Mouse (Mus musculus): ENCODE measurements around the gene Wasf2. TPM values are rescaled to one million over a fixed set of nuclear protein-coding genes. Genes with fewer than 3 reads are reported as not detected.

Wasf2 gene
- total RNA-seq (2017): 66.9 to 107 TPM (median 85.9 TPM) in 3 replicates

DNA sequence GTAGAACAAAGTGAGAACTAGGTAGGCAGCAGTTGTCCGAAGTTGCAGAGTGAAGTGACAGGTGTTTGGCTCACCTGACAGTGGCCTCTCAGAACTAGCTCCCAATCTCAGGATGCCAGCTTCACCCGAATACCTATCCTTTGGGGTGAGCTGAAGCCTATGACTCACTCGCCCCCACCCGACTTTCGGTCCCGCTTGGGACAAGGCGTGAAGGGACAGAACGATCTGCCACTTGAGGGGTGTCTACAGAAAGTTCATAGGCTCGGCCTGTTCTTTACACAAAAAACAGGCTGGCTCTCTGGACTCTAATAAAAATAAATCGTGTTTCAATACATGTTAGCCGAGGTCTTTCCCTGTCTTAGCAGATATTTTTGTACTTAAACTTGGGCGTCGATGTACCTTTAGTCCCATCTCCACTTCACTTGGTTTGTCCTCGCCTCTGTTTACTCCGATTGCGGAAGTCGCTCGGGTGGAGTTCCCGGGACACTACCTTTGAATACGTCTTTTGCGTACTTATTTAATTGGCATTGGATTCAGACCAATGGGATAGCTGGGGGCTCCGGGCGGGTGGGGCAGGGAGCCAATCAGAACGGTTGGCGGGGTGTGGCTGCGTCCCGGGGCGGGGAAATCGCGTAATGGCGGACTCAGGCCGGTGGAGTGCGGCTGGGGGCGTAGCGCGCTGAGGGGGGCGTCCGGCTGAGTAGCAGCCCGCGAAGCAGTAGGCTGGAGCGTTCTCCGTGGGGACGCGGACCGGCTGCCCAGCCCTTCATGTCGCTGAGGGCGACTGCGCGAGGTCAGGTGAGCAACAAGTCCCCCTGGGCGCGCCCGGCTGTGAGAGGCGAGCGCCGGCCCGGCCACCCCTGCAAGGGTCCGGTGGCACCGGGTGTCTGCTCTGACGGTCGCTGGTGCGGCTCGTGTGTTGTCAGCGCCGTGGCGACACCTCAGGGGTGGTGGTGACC lies at the start of gene Wasf2:
TSS of gene Wasf2 (plus strand) at position 575 of the 959 bp plus-strand sequence.
- ATAC-seq (replicated peaks; ENCODE audit: insufficient number of reproducible peaks, low FRiP score, low TSS enrichment, poor library complexity, severe bottlenecking): peak; percentile 83

DNA sequence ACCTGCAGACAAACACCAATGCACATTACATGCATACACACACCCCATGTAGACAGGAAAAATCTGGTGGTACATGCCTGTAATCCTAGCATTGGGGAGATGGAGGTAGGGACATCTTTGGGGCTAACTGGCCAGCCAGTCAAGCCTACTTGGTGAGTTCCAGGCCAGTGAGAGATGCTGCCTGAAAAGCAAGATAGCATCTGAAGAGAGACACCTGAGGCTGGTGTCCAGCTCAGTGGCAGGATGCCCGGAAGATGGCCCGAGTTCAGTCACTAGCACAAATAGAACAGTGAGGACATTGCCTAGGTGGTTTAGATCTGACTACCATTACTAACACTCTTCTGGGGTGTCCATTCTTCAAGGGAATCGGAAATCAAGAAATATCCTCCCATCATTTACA lies 49.4 kb upstream of the Wasf2 start:
- ATAC-seq (replicated peaks; ENCODE audit: insufficient number of reproducible peaks, low FRiP score, low TSS enrichment, poor library complexity, severe bottlenecking): no peak

DNA sequence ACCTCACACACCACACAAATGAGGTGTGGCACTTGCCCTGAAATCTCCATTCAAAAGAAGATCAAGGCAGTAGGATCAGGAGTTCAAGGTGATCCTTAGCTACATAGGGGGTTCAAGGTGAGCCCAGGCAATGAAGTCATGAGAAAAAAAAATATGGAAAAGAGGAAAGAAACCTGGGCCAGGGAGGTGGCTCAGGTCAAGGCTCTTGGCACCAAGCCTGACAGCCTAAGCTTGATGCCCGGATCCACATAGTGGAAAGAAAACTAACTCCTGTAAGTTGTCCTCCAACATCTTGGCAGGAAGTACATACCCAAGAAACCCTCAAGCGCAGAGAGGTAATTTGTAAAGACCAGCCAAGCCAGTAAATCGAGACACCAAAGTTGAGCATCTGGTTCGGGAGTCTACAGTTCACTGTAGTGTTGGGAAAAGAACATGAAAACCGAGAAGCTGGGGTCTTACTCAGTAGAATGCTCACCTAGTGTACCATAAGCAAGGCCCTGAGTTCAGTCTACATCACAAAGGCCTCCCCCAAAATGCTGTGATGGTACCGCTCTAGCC lies 48.0 kb upstream of the Wasf2 start:
- ATAC-seq (replicated peaks; ENCODE audit: insufficient number of reproducible peaks, low FRiP score, low TSS enrichment, poor library complexity, severe bottlenecking): no peak

DNA sequence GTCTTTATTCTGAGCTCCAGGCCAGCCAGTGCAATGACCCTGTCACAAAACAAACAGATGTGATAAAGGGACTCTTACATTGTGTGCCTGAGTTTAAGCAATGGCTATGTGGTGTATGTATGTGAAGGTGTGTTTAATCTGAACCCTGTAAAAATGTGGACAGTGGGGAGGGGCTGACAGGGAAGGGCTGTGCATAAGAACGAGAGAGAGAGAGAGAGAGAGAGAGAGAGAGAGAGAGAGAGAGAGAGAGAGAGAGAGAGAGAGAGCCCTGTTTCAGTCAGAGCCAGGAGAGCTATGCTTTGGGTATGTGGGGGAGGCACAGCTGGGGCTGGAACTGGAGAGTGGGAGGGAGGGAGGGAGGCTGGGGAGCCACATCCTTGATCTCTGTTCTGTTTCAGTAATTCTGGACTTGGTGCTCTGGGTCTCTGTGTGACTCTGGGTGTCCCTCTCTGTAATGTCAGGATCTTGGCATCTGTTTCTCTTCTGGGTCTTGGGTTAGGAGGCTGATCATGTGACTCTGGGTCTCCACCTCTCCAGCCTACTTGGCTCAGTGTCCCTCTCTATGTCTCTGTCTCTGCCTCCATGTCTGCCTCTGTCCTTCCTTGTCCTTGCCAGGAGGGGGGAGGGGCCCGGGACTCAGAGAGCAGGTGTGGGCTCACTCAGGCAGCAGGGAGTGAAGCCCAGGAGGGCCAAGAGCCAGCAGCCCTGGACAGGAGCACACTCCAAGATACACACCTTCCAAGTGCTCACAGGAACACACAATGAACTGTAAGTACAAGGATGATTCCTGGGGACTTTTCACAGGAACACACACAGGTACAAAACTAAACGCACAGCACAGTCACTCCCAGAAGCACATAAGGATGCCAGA lies 46.1 kb upstream of the Wasf2 start:
- ATAC-seq (replicated peaks; ENCODE audit: insufficient number of reproducible peaks, low FRiP score, low TSS enrichment, poor library complexity, severe bottlenecking): no peak

DNA sequence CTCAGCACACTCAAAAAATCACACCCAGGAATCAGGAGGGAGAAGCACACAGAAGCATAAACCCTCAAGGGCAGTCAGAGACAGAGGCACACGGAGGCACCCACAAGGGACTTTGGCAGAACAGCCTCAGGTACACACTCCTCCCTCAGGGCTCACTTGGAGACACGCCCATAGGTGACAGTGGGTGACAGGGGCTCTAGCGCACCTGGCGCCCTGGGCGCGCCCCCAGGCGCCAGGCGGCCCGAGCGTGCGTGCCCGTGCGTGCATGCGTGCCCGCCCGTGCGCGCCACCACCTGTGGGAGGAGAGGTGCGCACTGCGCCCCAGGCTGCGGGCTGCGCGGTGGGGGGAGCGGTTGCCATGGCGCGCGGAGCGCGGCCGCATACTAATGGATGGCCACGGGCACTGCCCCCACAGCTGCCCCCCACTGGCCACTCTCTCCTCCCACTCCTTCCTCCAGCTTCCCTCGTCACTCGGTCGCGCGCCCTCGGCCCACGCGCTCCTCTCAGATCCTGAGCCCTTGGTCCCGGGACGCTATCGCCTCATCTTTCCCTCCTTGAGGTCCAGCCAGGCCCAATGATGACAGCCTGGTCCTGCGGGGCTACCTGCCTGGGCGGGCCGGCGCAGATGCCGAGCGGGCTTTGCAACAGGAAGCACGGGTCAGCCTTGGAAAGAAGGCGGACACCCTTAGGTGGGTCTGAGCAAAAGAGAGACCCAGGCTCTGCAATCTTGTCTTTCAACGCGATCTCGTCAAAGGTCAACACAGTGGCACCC lies 45.1 kb upstream of the Wasf2 start:
- no peak for ATAC-seq (replicated peaks; ENCODE audit: insufficient number of reproducible peaks, low FRiP score, low TSS enrichment, poor library complexity, severe bottlenecking)

DNA sequence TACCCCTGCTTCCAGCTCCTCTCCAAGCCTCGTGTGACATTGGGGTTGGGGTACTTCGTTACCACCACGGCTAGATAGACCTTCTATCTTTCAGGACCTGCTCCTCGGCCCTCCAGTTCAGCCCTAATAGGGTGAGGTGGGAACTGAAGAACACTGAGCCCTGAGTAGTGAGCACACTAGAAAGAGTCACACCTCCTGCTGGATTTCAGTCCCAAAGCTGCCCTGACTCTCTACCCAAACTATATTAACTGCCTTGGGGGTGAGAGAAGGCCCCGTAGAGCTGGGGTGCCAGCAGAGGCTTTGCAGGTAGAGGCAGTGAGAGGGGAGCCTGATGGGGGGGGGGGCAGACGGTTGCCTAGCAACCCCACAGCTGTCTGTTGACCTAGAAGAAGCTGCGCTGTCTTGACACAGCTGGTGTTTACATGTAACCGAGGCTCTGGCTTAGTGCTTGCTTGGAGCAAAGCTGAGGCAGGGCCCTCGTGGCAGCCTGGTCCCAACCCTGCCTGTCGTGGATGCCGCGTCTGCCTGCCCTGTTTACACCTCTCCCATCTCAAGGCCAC lies 44.4 kb upstream of the Wasf2 start:
- no peak for ATAC-seq (replicated peaks; ENCODE audit: insufficient number of reproducible peaks, low FRiP score, low TSS enrichment, poor library complexity, severe bottlenecking)

DNA sequence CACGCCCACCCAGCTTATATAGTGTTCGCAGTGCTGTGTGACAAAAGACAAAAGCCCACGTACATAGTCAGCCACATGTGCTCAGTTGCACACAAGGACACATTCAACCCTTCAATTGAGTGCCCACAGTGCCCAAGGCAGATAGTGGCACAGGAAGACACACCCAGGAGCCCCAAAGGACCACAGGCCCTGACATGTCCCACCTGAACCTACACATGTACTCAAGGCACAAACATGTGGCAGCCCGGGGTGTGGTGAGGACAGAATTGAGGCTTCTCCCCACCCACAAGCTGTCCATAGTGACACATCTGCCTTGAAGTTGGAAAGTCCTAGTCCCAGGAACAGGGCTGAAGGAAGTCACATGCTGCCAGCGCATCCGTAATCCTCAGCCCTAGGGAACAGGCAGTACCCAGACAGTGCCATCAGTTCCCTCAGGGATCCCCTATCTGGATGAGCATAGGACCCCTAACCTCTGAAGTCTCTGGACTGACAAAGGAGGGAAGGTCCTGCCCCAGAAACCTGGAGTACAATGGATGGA lies 43.1 kb upstream of the Wasf2 start:
- no peak for ATAC-seq (replicated peaks; ENCODE audit: insufficient number of reproducible peaks, low FRiP score, low TSS enrichment, poor library complexity, severe bottlenecking)

DNA sequence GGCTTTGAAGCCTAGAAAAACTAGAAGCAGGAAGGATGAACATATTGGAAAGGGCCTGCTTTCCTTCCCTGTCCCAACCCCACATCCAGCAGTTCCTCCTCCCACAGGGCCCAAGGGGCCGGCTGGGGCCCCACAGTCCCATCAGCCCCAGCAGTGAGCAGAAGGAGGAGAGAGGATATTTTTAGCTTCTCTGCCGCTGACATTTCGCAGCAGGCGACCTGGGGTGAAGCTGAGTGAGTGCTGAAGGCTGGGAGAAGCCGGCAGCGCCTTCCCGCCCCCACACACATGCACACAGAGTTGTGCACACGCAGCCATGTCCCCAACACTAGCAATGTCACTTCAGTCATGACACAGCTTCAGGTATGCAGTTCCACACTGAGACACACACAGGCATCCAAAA lies 42.5 kb upstream of the Wasf2 start:
- no peak for ATAC-seq (replicated peaks; ENCODE audit: insufficient number of reproducible peaks, low FRiP score, low TSS enrichment, poor library complexity, severe bottlenecking)

DNA sequence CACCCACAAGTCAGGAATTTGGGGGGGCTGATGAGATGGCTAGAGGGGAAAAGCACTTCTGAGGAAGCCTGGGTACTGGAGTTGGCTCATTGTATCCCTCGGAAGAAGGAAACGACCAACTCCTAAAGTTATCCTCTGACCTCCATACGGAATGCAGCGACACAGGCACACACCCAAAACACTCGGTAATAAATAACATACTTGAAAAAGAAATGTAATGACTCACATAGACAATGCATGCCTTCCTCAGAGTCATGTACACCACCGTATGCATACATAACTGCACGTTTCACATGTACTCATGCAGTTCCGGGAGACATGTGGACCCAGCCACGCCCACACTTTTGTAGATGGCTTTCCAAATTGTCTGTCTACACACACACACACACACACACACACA lies 41.0 kb upstream of the Wasf2 start:
- no peak for ATAC-seq (replicated peaks; ENCODE audit: insufficient number of reproducible peaks, low FRiP score, low TSS enrichment, poor library complexity, severe bottlenecking)

DNA sequence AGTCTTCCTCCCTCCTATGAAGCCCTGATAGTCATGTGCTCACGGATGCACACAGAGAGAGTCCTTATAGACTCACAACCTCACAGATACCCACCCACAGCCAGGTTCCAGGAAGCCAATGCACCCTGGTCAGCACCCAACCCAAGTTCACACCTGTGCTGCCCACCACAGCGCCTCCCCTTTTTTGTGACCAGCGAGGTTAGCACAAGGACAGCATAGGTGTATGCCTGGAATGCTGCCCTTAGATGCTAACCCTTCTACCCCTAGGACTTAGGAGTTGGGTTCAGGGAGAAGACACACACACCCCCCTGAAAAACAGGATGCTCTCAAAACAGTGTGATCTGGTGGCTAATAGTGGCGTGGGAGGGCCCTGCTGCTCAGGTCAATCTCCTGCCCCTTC lies 40.5 kb upstream of the Wasf2 start:
- no peak for ATAC-seq (replicated peaks; ENCODE audit: insufficient number of reproducible peaks, low FRiP score, low TSS enrichment, poor library complexity, severe bottlenecking)

DNA sequence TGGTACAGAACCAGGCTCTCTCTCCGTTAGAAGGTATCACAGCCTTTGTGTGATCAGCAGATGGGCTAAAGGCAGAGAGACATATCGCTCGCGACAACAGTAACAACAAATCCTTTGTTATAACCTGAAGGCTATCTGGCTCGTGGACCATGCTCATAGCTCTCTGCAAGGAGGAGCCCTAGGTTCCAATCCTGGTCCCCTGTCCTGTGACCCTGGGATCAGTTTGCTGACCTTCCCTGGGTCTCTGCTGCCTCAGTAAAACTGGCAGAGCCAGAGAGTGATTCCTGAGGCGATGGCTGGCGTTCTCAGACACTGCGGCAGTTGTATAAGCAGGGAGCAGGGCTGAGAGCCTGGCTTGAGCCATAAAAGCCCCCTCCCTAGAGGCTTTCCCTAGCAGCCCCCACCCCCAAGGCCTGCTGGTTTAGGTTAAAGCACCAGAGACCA lies 40.0 kb upstream of the Wasf2 start:
- ATAC-seq (replicated peaks; ENCODE audit: insufficient number of reproducible peaks, low FRiP score, low TSS enrichment, poor library complexity, severe bottlenecking): no peak

DNA sequence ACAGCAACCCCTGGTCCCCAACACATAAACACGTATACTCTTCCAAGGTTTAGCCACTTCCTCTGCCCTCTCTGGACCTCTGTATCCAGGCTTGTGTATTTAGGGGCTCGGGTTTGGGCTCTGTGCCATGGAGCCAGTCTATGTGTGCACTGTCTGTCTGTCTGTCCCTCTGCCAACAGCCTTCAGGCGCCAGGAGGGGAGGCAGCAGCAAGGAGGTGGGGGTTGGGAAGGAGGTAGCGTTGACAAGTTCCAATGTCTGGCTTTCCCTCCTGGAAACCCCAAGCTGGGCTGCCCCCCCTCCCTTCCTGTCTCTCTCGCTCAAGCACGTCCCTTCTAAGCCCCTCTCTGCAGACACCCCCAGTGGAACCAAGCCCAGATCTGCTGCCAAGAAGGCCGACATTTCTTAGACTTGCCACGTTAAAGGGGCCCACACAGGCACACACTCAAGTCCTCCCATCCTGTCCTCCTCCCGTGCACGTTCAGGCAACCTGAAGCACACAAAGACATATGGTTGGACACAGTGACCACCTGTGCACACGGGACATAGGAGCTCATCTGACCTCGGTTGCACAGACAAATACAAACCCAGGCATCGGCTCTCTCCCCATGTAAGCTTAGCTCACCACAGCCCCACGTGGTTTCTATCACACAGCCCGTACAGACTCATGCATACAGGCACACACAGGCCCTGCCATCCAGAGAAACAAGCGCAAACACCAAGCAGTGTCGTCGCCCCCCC lies 39.4 kb upstream of the Wasf2 start:
- no peak for ATAC-seq (replicated peaks; ENCODE audit: insufficient number of reproducible peaks, low FRiP score, low TSS enrichment, poor library complexity, severe bottlenecking)

DNA sequence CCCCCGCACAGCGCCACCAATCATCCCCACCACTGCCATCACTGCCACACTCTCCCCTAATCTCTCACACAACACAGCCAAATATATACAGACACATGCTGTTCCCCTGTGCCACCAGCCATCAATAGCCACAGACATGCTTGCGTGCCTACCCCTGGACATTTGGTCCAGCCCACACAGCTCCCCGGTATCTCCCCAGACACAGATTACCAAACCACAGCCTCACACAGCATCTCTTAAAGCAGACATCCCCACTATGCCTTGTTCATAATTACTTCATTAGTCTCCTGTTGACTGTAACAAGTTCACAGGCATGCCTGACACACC lies 38.9 kb upstream of the Wasf2 start:
- ATAC-seq (replicated peaks; ENCODE audit: insufficient number of reproducible peaks, low FRiP score, low TSS enrichment, poor library complexity, severe bottlenecking): no peak

DNA sequence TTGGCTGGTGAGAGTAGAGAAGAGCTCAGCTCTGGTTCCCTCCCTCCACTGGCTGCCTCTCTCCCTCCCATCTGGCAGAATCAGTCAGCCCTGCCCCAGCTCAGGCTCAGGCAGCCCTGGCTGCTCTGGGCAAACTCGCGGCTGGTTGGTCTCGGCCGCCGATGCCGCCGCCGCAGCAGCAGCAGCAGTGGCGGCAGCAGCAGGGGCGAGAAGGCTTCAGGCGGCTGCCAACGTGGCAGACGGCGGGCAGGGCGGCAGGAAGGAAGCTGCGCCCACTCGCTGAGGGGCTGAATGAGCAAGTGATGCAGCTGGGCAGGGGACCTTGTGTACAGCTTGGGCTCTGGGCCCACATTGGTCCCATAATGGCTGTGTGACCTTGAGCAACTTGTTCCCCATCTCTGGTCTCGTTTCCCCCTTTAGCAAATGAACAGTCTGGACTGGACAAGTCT lies 37.8 kb upstream of the Wasf2 start:
- ATAC-seq (replicated peaks; ENCODE audit: insufficient number of reproducible peaks, low FRiP score, low TSS enrichment, poor library complexity, severe bottlenecking): peak; percentile 48

DNA sequence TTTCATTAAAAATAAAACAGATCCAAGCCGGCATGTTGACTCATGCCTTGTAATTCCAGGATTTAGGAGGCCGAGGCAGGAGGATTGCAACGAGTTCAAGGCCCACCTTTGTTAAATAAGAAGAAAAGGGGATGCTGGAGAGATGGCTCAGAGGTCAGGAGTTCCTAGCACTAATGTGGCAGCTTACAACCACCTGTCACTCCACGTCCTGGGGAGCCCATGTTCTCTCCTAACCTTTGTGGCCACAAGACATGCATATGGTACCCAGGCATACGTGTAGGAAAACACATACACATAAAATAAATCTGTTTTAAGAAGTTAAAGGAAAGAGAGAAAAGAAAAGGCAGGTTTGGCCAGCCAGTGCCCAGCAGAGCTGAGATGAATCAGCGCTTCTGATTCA lies 37.2 kb upstream of the Wasf2 start:
- ATAC-seq (replicated peaks; ENCODE audit: insufficient number of reproducible peaks, low FRiP score, low TSS enrichment, poor library complexity, severe bottlenecking): no peak

DNA sequence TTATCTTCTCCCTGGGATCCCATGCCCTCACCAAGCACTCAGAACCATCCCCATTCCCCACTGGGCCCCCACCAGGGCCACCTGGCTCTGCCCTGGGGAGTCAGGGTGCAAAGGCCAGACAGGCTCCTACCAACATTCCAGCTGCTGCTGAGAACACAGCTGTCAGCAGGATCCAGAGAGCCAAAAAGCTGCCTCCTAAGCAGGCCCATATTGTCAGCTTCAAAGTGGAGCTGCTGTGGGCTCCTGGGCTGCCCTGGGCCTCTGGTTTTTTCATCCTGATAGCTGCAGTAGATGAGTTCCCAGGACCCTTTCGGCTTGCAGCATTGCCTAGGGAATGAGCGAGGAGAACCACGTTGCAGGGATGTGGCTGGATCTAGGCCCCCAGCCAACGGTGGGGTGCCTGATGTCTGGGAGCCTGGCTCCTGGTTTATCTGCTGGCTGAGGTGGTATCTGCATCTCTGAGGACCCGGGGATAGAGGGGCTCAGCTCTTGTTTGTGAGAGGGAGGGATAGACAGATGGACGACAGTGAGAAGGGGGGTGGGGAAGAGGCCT lies 36.7 kb upstream of the Wasf2 start:
- no peak for ATAC-seq (replicated peaks; ENCODE audit: insufficient number of reproducible peaks, low FRiP score, low TSS enrichment, poor library complexity, severe bottlenecking)

DNA sequence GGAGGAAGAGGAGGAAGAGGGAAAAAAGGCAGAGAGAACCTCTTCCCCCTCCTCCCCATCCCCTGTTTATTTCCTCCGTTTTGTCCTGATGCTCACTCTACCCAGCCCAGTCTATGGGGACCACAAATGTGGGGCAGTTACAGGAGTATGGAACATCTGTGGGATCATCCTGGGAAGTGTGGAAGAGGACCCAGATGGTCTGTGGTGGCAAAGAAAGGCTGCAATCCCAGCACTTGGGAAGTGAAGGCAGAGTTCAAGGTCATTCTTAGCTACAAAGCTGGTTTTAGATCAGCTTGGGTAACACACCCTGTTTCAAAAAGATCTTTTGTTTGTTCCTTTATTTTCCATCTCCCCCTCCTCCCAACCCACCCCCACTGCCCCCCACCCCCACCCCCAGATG lies 36.0 kb upstream of the Wasf2 start:
- ATAC-seq (replicated peaks; ENCODE audit: insufficient number of reproducible peaks, low FRiP score, low TSS enrichment, poor library complexity, severe bottlenecking): no peak
